In genomic region chr4:103466019-103466589, GRCm38 (mm10) we compare ENCODE assay signal across 15 mouse cellular contexts.
"Had no signal": no experiment of that assay in that cellular context is flagged by ENCODE, and none has a peak within 500 bp of the region (broad histone marks: within the 10 kb centered on the region; RNA-seq: fewer than 3 reads in every experiment).

No protein-coding gene starts in this region.

- ATAC-seq: liver, postnatal 0 days; midbrain, embryonic 13.5 days had no signal

- H3K27me3 ChIP-seq: limb, embryonic 12.5 days; liver, embryonic 13.5 days; midbrain, embryonic 13.5 days; neural tube, embryonic 13.5 days had no signal

- H3K4me3 ChIP-seq: layer of hippocampus, adult 2 months; limb, embryonic 12.5 days; liver, embryonic 13.5 days; midbrain, embryonic 13.5 days; neural tube, embryonic 13.5 days had no signal

- H3K9me3 ChIP-seq: limb, embryonic 12.5 days; liver, embryonic 13.5 days; midbrain, embryonic 13.5 days; neural tube, embryonic 13.5 days had no signal

- DNase-seq: kidney, postnatal 10 days; kidney, postnatal 4 days; liver; liver, embryonic 13.5 days; liver, postnatal 0 days; lung, postnatal 10 days; retina, postnatal 1 day; right cerebral cortex, postnatal 4 days; spleen, adult 18-20 months; thymus, adult 18-20 months; thymus, postnatal 14 days had no signal

- H3K4me1 ChIP-seq: limb, embryonic 12.5 days; liver, embryonic 13.5 days; neural tube, embryonic 13.5 days had no signal

- H3K36me3 ChIP-seq: limb, embryonic 12.5 days; liver, embryonic 13.5 days; midbrain, embryonic 13.5 days; neural tube, embryonic 13.5 days had no signal

- H3K4me2 ChIP-seq: limb, embryonic 12.5 days; liver, embryonic 13.5 days; midbrain, embryonic 13.5 days; neural tube, embryonic 13.5 days had no signal

- H3K27ac ChIP-seq: limb, embryonic 12.5 days; liver, embryonic 13.5 days; midbrain, embryonic 13.5 days; neural tube, embryonic 13.5 days had no signal

- H3K9ac ChIP-seq: limb, embryonic 12.5 days; liver, embryonic 13.5 days; liver, postnatal 0 days; midbrain, embryonic 13.5 days; neural tube, embryonic 13.5 days had no signal
